Comparison of ENCODE assay signal across 18 mouse cellular contexts in the genomic region with DNA sequence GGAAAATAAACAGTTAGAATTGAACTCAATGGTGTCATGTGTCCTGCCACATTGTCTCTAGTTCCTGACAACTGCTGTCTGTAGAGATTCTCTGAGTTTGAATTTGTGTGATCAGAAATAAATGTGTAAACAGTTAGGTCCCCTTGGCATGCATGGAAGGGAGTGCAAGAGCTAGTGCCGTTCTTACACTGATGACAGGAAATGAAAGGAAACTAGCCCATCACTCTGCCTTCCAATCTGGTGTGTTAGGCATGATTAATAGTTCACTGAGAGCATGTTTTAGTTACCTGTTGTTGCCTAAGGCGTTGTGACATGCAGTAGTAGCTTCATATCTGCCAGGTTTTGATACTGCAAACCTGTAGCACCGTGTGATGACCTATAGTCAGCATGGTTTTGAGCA. TPM values are rescaled to one million over a fixed set of nuclear protein-coding genes. Genes with fewer than 3 reads are reported as not detected.
"Had no signal": no experiment of that assay in that cellular context is flagged by ENCODE, and none has a peak within 500 bp of the region (broad histone marks: within the 10 kb centered on the region; RNA-seq: fewer than 3 reads in every experiment).

No protein-coding gene starts in this region.

- ATAC-seq: midbrain, embryonic 15.5 days had no signal

- DNase-seq: kidney, adult 11 months; kidney, adult 8-10 months; kidney, postnatal 10 days; kidney, postnatal 36 days; liver, embryonic 13.5 days; lung, adult 2 months; lung, postnatal 14 days; lung, postnatal 4 days; right cerebral cortex, postnatal 14 days; right cerebral cortex, postnatal 4 days; thymus, adult 2 months; thymus, postnatal 14 days; thymus, postnatal 4 days had no signal

RNA-seq across cellular contexts. Expression of a gene that starts 32.4 kb away (rescaled TPM):
- total RNA-seq: layer of hippocampus, postnatal 14 days; left cerebral cortex, adult 8-10 months; left cerebral cortex, postnatal 25 days had no signal
- polyA plus RNA-seq: limb, embryonic 14.5 days; liver, embryonic 13.5 days had no signal
